Mouse (Mus musculus): Measurements from ENCODE around the gene Dennd1a. TPM values are rescaled to one million over a fixed set of nuclear protein-coding genes. Genes with fewer than 3 reads are reported as not detected.

The Dennd1a gene
- total RNA-seq, 2 experiments from 2014 or later: 33.7 to 35.3 TPM

DNA sequence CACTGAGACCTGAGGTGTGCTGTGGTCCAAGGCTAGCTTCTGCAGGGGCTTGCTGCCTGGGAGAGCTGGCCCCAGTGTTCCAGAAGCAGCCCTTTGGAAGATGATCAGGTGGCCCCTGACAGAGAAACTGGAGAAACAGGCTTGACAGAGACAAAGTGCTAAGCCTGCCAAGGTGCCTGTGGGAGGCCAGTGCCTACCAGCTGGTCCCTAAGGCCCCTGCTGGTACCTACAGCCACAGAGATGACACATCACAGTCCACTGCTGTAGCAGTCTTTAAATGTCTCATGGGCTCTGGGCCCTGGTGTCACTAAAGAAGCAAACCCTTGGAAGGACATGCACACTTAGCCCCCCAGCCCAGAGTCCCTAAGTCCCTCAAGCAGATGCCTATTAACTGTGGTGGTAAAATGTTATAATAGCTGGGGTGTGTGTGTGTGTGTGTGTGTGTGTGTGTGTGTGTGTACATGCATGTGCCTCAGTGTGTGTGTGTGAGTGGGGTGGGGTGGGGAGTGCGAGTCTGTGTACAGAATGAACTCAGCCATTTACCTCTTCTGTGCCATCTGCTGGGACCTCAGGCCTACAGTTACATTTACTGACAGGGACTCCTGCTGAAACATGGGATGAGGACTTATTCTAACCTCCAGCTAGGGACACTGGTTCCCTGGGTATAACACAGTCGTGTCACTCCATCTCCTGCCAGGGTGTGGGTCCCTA, 530.8 kb downstream of the Dennd1a start:
- DNase-seq (ENCODE audit: low spot score in 2 of 2): no peak

DNA sequence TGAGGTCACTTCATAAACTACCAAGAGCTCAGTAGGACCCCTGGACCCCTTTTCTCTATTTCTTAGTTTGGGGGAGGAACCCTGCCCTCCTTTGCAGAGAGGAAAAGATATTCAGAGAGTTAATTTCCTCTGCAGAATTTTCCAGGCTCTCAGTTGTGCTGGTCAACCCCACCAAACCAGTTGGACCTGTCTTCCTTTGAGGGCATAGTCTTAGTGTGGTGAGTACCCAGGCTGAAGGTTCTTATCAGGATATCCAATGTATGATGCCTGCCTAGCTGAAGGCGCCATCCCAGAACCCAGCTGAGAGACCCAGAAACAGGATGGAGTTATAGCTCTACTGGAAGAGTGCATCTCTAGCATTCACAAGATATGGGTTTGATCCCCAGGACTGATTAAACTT, 536.1 kb downstream of the Dennd1a start:
- no peak for DNase-seq (ENCODE audit: low spot score in 2 of 2)

DNA sequence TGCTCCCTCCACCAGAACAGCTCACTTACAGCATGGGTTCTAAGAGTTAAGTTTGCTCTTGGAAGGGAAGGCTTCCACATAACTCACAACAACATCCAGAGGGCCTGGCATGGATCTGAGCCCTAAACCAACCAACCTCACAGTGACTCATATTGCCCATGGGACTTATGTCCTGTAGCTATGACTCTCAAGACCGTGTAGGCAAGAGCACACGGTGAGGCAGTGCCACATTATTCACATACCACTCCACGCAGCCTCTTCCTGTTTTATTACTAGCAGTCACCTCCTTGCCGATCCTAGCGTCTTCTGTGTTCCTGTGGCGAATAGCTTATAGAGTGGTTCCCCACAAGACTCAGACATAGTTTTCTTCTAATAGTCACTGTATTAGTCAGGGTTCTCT, 537.9 kb downstream of the Dennd1a start:
- no peak for DNase-seq (ENCODE audit: low spot score in 2 of 2)

Small RNAs within 50 kb of the gene (microRNA-seq; reads per million reads assigned to microRNA genes)
- gene Gm44455: not detected

Other genes with a start within 250 kb of the Dennd1a start
- gene Lhx2, start 51.9 kb upstream of the Dennd1a start, total RNA-seq (2021): under 1 TPM; 0.78 TPM
- gene Nek6, start 224.3 kb upstream of the Dennd1a start, total RNA-seq (2021): 10 to 100 TPM; 21.3 to 26.0 TPM